Mouse (Mus musculus) G1E (cell line): ENCODE results near the gene Sdhb. TPM values are rescaled to one million over a fixed set of nuclear protein-coding genes. Genes with fewer than 3 reads are reported as not detected.

Experiments used
- ATAC-seq: 2 replicates; pipeline ENCODE4 v1.8.0; 2016; ENCODE audit warnings: mild to moderate bottlenecking; ENCODE audit not compliant: insufficient number of reproducible peaks, poor library complexity, low FRiP score, severe bottlenecking; ENCODE audit errors: extremely low read depth
- DNase-seq: peaks from one replicate; pipeline ENCODE4 v3.0.0; 2012; ENCODE audit warnings: low spot score
- H3K27me3 ChIP-seq: 2 replicates; pipeline ENCODE4 v1.6.1; 2012; ENCODE audit warnings: mild to moderate bottlenecking, low read length, inconsistent platforms; ENCODE audit not compliant: insufficient read depth
- H3K36me3 ChIP-seq: replicated peaks from 2 replicates; pipeline ENCODE3; 2012; ENCODE audit warnings: mild to moderate bottlenecking, inconsistent platforms
- H3K4me1 ChIP-seq: 2 replicates; pipeline ENCODE4 v1.6.1; 2012; ENCODE audit warnings: low read depth, low read length, inconsistent platforms, mixed read lengths; ENCODE audit not compliant: insufficient read depth
- H3K4me3 ChIP-seq: 2 replicates; pipeline ENCODE4 v1.5.1; 2012; ENCODE audit warnings: low read depth, mild to moderate bottlenecking, inconsistent platforms, low read length, moderate library complexity, mixed read lengths
- H3K9me3 ChIP-seq: replicated peaks from 2 replicates; pipeline ENCODE4 v1.6.1; 2012; ENCODE audit warnings: inconsistent platforms
- CTCF ChIP-seq: IDR thresholded peaks from 2 replicates; pipeline ENCODE4 v1.5.1; 2012; ENCODE audit warnings: low read depth, low read length, inconsistent platforms, mixed read lengths
- GATA1 ChIP-seq: IDR thresholded peaks from 2 replicates; pipeline ENCODE4 v1.6.1; 2012; ENCODE audit warnings: borderline replicate concordance, low read length, inconsistent platforms, mixed read lengths
- GATA2 ChIP-seq: IDR thresholded peaks from 2 replicates; pipeline ENCODE4 v1.6.1; 2012; ENCODE audit warnings: low read depth, low read length, inconsistent platforms, borderline replicate concordance
- POLR2AphosphoS5 ChIP-seq: IDR thresholded peaks from 2 replicates; pipeline ENCODE4 v1.6.1; 2012; ENCODE audit warnings: low read depth, low read length, inconsistent platforms; ENCODE audit not compliant: insufficient replicate concordance
- TAL1 ChIP-seq: conservative IDR thresholded peaks from 2 replicates; pipeline ENCODE4 v1.6.1; 2012; ENCODE audit warnings: low read depth, low read length, inconsistent platforms, mixed read lengths
- polyA plus RNA-seq: library from polyadenylated mRNA; stranded (reverse); fragments of >175 nt; gene quantifications from 2 replicates; pipeline ENCODE4 v1.2.3, GENCODE M21; 2012
- total RNA-seq, 2 experiments: library from RNA; stranded (forward) in 1 of 2; stranded (reverse) in 1 of 2; fragments of 200-1000 nt in 1 of 2; fragments of >200 nt in 1 of 2; fragmentation: Nextera tagmentation in 1 of 2; gene quantifications; 2 replicates each; pipeline ENCODE4 v1.2.3; 2014 to 2017

Sdhb gene
- total RNA-seq (2014; fragmentation: Nextera tagmentation): 51.2 and 51.7 TPM in 2 replicates
- total RNA-seq (2017): 100 and 103 TPM in 2 replicates
- polyA plus RNA-seq: 105 and 142 TPM in 2 replicates

- H3K27me3 ChIP-seq: peaks cover 20% of the 10 kb centered on the region
- peak; percentile 94 for DNase-seq
- H3K4me1 ChIP-seq: peaks cover 40% of the 10 kb centered on the region
- peak; percentile 99 for ATAC-seq
- TF ChIP-seq POLR2AphosphoS5: no peak
- no peak for TF ChIP-seq GATA1
- no peak for TF ChIP-seq CTCF
- H3K9me3 ChIP-seq: no peaks in the 10 kb centered on the region
- H3K36me3 ChIP-seq: peaks cover 31% of the 10 kb centered on the region
- H3K4me3 ChIP-seq: peak within 1 kb of the TSS; percentile 88
Measured at GRCm38 (mm10) chr4:140960781-140961466, at the start of gene Sdhb. TSS of gene Sdhb (plus strand) at chr4:140961203.

- Histone ChIP-seq H3K4me3 (no peak overlapping the region), H3K9me3 (no peaks in the 10 kb centered on the region), H3K4me1 (peaks cover 3% of the 10 kb centered on the region), H3K27me3 (peaks cover 40% of the 10 kb centered on the region), H3K36me3 (no peaks in the 10 kb centered on the region)
- no peak for DNase-seq
- no peak for TF ChIP-seq GATA1
- no peak for TF ChIP-seq POLR2AphosphoS5
- no peak for TF ChIP-seq TAL1
- ATAC-seq: no peak
Measured at GRCm38 (mm10) chr4:140911416-140911815, 49.6 kb upstream of the Sdhb start.

GRCm38 (mm10) chr4:140912271-140912833 lies 48.7 kb upstream of the Sdhb start:
- Histone ChIP-seq H3K27me3 (peaks cover 35% of the 10 kb centered on the region), H3K4me1 (no peaks in the 10 kb centered on the region), H3K36me3 (no peaks in the 10 kb centered on the region), H3K4me3 (no peak overlapping the region), H3K9me3 (no peaks in the 10 kb centered on the region)
- TF ChIP-seq GATA2 (no peak), TAL1 (no peak), POLR2AphosphoS5 (no peak), CTCF (no peak), GATA1 (no peak)
- no peak for DNase-seq
- ATAC-seq: no peak

- TF ChIP-seq GATA2 (no peak), GATA1 (no peak), TAL1 (no peak), POLR2AphosphoS5 (no peak), CTCF (no peak)
- Histone ChIP-seq H3K9me3 (no peaks in the 10 kb centered on the region), H3K36me3 (no peaks in the 10 kb centered on the region), H3K4me3 (no peak overlapping the region), H3K4me1 (no peaks in the 10 kb centered on the region), H3K27me3 (peaks cover 34% of the 10 kb centered on the region)
- DNase-seq (no peak), ATAC-seq (no peak)
Measured at GRCm38 (mm10) chr4:140913565-140913964, 47.4 kb upstream of the Sdhb start.

GRCm38 (mm10) chr4:140914731-140915131 lies 46.3 kb upstream of the Sdhb start:
- no peak overlapping the region for H3K4me3 ChIP-seq
- ATAC-seq (no peak), DNase-seq (no peak)
- H3K36me3 ChIP-seq: no peaks in the 10 kb centered on the region
- H3K27me3 ChIP-seq: peaks cover 30% of the 10 kb centered on the region
- H3K4me1 ChIP-seq: no peaks in the 10 kb centered on the region
- TF ChIP-seq CTCF: no peak
- no peak for TF ChIP-seq TAL1
- TF ChIP-seq POLR2AphosphoS5: no peak
- TF ChIP-seq GATA1: no peak
- no peak for TF ChIP-seq GATA2
- H3K9me3 ChIP-seq: no peaks in the 10 kb centered on the region

GRCm38 (mm10) chr4:140915235-140915634 lies 45.8 kb upstream of the Sdhb start:
- no peaks in the 10 kb centered on the region for H3K4me1 ChIP-seq
- no peak for DNase-seq
- no peak for TF ChIP-seq GATA2
- TF ChIP-seq TAL1: no peak
- TF ChIP-seq GATA1: no peak
- TF ChIP-seq CTCF: no peak
- no peak for TF ChIP-seq POLR2AphosphoS5
- no peak for ATAC-seq
- no peaks in the 10 kb centered on the region for H3K9me3 ChIP-seq
- H3K4me3 ChIP-seq: no peak overlapping the region
- peaks cover 28% of the 10 kb centered on the region for H3K27me3 ChIP-seq
- no peaks in the 10 kb centered on the region for H3K36me3 ChIP-seq
